Mouse (Mus musculus) spleen, adult 2 months (tissue): Measurements from ENCODE around the gene Ddx47. TPM values are rescaled to one million over a fixed set of nuclear protein-coding genes. Genes with fewer than 3 reads are reported as not detected.

Source experiments
- DNase-seq, 2 experiments: peaks; one replicate each; pipeline versions ENCODE4 v3.0.0 to v3.0.0-alpha.2; 2012 to 2021; ENCODE audit warnings: low spot score in 2 of 2, low read depth in 1 of 2
- H3K27ac ChIP-seq: fragments of 200-500 bp; 2 replicates; pipeline ENCODE4 v1.5.1; 2012; ENCODE audit warnings: low read length, inconsistent platforms; ENCODE audit not compliant: insufficient read depth
- H3K27me3 ChIP-seq: fragments of 200-500 bp; 2 replicates; pipeline ENCODE4 v1.6.1; 2012; ENCODE audit warnings: mild to moderate bottlenecking, moderate library complexity, low read length, inconsistent platforms; ENCODE audit not compliant: control insufficient read depth, insufficient read depth
- H3K36me3 ChIP-seq: fragments of 200-500 bp; 2 replicates; pipeline ENCODE4 v1.6.1; 2012; ENCODE audit warnings: mild to moderate bottlenecking, low read length, inconsistent platforms; ENCODE audit not compliant: control insufficient read depth, insufficient read depth
- H3K4me1 ChIP-seq: fragments of 200-500 bp; 2 replicates; pipeline ENCODE4 v1.6.1; 2011; ENCODE audit warnings: inconsistent platforms; ENCODE audit not compliant: control insufficient read depth, insufficient read depth, insufficient read length
- H3K4me3 ChIP-seq: fragments of 200-500 bp; 2 replicates; pipeline ENCODE4 v1.5.1; 2011; ENCODE audit warnings: mild to moderate bottlenecking, inconsistent platforms; ENCODE audit not compliant: insufficient read depth, insufficient read length; ENCODE audit errors: extremely low read depth
- CTCF ChIP-seq: fragments of 200-500 bp; IDR thresholded peaks from 2 replicates; pipeline ENCODE4 v1.5.1; 2011; ENCODE audit warnings: mild to moderate bottlenecking, inconsistent platforms; ENCODE audit not compliant: insufficient read depth, insufficient read length, insufficient replicate concordance; ENCODE audit errors: extremely low read depth
- POLR2A ChIP-seq: fragments of 200-500 bp; IDR thresholded peaks from 2 replicates; pipeline ENCODE4 v1.6.1; 2011; ENCODE audit warnings: low read depth, low read length, inconsistent platforms
- WGBS: fragments of 180-500 bp; shearing (Covaris S2); methylation state at CpG from one replicate; pipeline ENCODE4 v1.1.7; 2018; 5-methylcytosine and 5-hydroxymethylcytosine counted together
- polyA plus RNA-seq: library from polyadenylated mRNA; depleted of rRNA; stranded (reverse); fragments of >200 nt; gene quantifications from 2 replicates; pipeline ENCODE4 v1.2.3, GENCODE M21; 2012

Ddx47 gene
- polyA plus RNA-seq, 1 experiment: 34.6 TPM

GRCm38 (mm10) chr6:134990674-134991073 lies 20.7 kb upstream of the Ddx47 start:
- Histone ChIP-seq H3K27me3 (no peaks in the 10 kb centered on the region), H3K36me3 (no peaks in the 10 kb centered on the region), H3K4me3 (no peak overlapping the region), H3K4me1 (no peaks in the 10 kb centered on the region), H3K27ac (no peak overlapping the region)
- 93% methylated on average over 6 of the region's 6 CpGs for WGBS
- TF ChIP-seq POLR2A (no peak), CTCF (no peak)
- DNase-seq: no peak

DNA sequence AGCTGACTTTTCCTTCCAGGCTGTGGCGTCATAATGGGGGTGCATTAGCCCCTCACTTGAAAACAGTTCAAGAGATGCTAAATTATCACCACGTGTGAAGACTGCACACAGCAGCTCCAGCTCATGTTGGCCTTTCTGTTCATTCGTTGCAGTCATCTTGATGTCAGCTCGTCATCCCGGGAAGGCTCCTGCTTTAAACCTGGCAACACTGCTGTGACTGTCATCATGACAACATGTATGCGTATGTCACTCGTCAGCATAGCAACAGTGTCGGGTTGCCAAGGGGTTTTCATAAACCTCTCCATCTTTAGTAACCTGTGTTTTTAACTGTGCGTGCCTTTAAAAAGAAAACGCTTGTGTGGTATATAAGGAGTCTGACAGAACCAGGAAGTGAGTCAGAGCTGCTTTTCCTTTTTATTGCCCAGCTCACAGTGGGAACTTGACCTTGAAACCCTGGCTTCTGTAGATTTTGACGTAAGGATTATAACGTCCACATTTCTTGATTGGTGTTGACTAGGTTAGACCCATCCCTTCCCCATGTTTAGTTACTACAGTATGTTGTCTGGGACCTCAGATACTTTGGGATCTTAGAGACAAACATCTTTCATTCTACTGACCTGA lies 17.3 kb upstream of the Ddx47 start:
- DNase-seq: no peak
- Histone ChIP-seq H3K4me1 (no peaks in the 10 kb centered on the region), H3K27ac (no peak overlapping the region), H3K36me3 (no peaks in the 10 kb centered on the region), H3K4me3 (no peak overlapping the region), H3K27me3 (no peaks in the 10 kb centered on the region)
- 48% methylated on average over 12 of the region's 12 CpGs for WGBS
- TF ChIP-seq POLR2A (no peak), CTCF (no peak)

- no peak for DNase-seq
- WGBS: 88% methylated on average over 8 of the region's 8 CpGs
- H3K27ac ChIP-seq: no peak overlapping the region
- no peaks in the 10 kb centered on the region for H3K36me3 ChIP-seq
- TF ChIP-seq POLR2A: no peak
- TF ChIP-seq CTCF: no peak
- no peaks in the 10 kb centered on the region for H3K27me3 ChIP-seq
- no peaks in the 10 kb centered on the region for H3K4me1 ChIP-seq
- no peak overlapping the region for H3K4me3 ChIP-seq
Measured at GRCm38 (mm10) chr6:134994985-134995384, 16.4 kb upstream of the Ddx47 start.

GRCm38 (mm10) chr6:134996918-134997317 lies 14.5 kb upstream of the Ddx47 start:
- 96% methylated on average over 2 of the region's 2 CpGs for WGBS
- Histone ChIP-seq H3K27me3 (no peaks in the 10 kb centered on the region), H3K4me3 (no peak overlapping the region), H3K27ac (no peak overlapping the region), H3K4me1 (no peaks in the 10 kb centered on the region), H3K36me3 (no peaks in the 10 kb centered on the region)
- DNase-seq: no peak
- TF ChIP-seq POLR2A (no peak), CTCF (no peak)

GRCm38 (mm10) chr6:134998076-134998475 lies 13.3 kb upstream of the Ddx47 start:
- no peak for DNase-seq
- H3K4me3 ChIP-seq: no peak overlapping the region
- no peaks in the 10 kb centered on the region for H3K27me3 ChIP-seq
- H3K36me3 ChIP-seq: no peaks in the 10 kb centered on the region
- H3K4me1 ChIP-seq: no peaks in the 10 kb centered on the region
- TF ChIP-seq CTCF: no peak
- TF ChIP-seq POLR2A: no peak
- no peak overlapping the region for H3K27ac ChIP-seq
- 94% methylated on average over 8 of the region's 8 CpGs for WGBS

DNA sequence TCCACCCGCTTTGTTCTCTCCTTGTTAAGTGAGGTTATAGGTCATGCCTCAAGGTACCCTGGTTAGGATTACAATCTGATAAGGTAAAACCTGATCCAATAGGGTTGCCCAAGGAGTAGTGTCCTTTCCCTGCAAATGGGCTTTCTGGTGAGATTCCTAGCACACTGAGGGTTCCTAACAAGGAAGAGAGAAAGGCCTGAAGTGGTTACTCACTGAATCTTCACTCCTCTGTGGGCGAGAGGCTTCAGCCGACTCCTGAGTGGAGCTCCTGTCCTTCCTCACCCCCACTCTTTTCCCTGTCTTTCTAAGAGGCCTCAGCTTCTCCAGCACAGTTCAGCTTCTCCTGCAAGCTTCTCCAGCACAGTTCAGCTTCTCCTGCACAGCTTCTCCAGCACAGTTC lies 12.6 kb upstream of the Ddx47 start:
- Histone ChIP-seq H3K4me3 (no peak overlapping the region), H3K27ac (no peak overlapping the region)
- DNase-seq: no peak

GRCm38 (mm10) chr6:135000272-135000671 lies 11.1 kb upstream of the Ddx47 start:
- WGBS: 86% methylated on average over 4 of the region's 4 CpGs
- Histone ChIP-seq H3K4me3 (no peak overlapping the region), H3K27ac (no peak overlapping the region), H3K27me3 (no peaks in the 10 kb centered on the region), H3K36me3 (no peaks in the 10 kb centered on the region), H3K4me1 (no peaks in the 10 kb centered on the region)
- no peak for DNase-seq
- no peak for TF ChIP-seq POLR2A
- TF ChIP-seq CTCF: no peak

More for the DNA sequence above, 12.6 kb upstream of the Ddx47 start:
- Histone ChIP-seq H3K36me3 (no peaks in the 10 kb centered on the region), H3K4me1 (no peaks in the 10 kb centered on the region), H3K27me3 (no peaks in the 10 kb centered on the region)
- 90% methylated on average over 3 of the region's 3 CpGs for WGBS
- TF ChIP-seq POLR2A: no peak
- TF ChIP-seq CTCF: no peak
